Mouse (Mus musculus) erythroid progenitor cell, adult 5-6 weeks (primary cell): ENCODE measurements around the gene Slc29a1. TPM values are rescaled to one million over a fixed set of nuclear protein-coding genes. Genes with fewer than 3 reads are reported as not detected.
"Not testable (repeated sequence)": the region's sequence is repeated elsewhere in the genome, so short reads cannot be mapped to it uniquely, and the experiment has no call there.

Experiments
- ATAC-seq: replicated peaks from 2 replicates; pipeline ENCODE4 v1.8.0; 2016; ENCODE audit warnings: moderate number of reproducible peaks, mild to moderate bottlenecking, moderate TSS enrichment, inconsistent platforms; ENCODE audit not compliant: poor library complexity, low FRiP score, severe bottlenecking
- total RNA-seq, 2 experiments: library from RNA; stranded (forward) in 1 of 2; stranded (reverse) in 1 of 2; fragments of 150-400 nt in 1 of 2; fragments of 186-747, 209-891 nt in 1 of 2; gene quantifications; 2 replicates each; pipeline versions ENCODE4 v1.2.3 to v1.2.4; 2015 to 2017; ENCODE audit warnings: low replicate concordance in 2 of 2

Gene Slc29a1
- total RNA-seq (2015; ENCODE audit: low replicate concordance) (101 and 133 TPM in 2 replicates), total RNA-seq (2017; ENCODE audit: low replicate concordance) (108 and 151 TPM in 2 replicates)

DNA sequence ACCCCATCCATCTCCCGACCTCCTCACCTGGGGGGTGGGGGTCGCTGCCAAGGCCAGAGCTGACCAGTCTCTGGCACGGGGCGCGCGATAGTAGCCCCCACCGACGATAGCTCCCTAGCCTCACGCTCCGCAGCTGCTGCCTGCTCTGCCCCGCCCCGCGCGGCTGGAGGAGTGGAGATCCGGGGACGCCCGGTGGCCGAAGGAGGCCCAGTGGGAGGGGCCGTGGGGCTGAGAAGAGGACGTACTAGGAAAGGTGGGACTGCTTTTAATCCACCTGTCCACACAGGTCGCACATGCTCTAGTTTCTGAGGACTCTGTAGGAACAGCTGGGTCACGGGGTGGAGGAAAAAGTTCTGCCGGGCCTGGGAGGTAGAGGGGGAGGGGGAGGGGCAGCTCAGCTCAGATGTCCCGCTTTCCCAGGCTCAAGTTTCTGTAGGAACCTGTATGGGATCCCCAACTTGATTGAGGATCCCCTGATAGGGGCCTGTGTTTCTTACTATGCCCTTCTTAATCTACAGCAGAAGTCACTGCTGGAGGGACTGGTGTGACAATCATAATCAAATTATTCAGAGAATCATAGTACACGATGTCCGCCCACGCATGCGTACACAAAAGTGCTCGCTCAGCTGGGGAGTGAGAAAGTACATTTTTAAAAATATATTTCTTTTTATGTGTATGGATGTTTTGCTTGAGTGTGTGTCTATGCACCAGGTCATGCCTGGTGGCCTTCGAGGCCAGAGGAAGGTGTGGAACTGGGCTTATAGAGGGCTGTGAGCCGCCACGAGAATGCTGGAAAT lies at the start of gene Slc29a1:
TSS of gene Slc29a1 (minus strand) at position 161 of the 797 bp plus-strand sequence.
- no peak for ATAC-seq

GRCm38 (mm10) chr17:45644185-45644584 lies 44.8 kb upstream of the Slc29a1 start:
- ATAC-seq: no peak

DNA sequence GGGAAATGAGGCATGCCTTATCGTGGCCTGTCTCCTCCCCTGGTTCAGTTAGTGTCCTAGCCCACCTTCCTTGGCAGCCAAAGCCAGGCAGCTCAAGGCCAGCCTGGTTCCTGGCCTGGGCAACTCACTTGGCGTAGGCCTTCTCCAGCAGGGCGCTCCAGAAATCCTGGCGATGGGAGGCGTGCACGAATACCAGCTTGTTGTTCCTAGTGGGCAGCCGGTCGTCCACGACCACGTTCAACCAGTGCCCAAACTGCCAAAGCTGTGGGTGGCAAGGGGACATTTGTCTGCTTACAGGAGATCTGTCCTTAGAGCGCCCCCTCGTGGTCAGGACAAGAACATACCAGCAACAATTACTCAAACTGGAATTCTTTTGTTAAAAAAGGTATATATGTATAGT lies 43.3 kb upstream of the Slc29a1 start:
- 0 out of 2 replicates have a peak, but pooled peaks have one; percentile 19 for ATAC-seq

DNA sequence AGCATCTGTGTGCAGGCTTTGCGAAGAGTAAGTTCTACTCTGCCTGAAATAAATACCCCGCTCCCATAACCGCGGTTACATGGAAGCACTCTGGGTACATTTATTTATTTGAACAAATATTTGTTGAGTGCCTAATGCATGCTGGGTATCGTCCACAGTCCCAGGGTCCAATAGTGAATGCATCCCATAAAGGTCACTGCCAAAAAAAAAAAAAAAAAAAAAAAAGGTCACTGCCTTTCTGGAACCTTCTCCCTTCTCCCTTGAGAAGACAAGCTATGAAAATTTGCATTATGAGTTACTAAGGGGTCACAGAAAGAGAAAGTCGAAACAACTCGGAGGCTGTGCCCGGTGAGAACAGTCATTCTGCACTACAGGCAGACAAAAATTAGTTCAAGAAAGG lies 42.6 kb upstream of the Slc29a1 start:
- no peak for ATAC-seq

DNA sequence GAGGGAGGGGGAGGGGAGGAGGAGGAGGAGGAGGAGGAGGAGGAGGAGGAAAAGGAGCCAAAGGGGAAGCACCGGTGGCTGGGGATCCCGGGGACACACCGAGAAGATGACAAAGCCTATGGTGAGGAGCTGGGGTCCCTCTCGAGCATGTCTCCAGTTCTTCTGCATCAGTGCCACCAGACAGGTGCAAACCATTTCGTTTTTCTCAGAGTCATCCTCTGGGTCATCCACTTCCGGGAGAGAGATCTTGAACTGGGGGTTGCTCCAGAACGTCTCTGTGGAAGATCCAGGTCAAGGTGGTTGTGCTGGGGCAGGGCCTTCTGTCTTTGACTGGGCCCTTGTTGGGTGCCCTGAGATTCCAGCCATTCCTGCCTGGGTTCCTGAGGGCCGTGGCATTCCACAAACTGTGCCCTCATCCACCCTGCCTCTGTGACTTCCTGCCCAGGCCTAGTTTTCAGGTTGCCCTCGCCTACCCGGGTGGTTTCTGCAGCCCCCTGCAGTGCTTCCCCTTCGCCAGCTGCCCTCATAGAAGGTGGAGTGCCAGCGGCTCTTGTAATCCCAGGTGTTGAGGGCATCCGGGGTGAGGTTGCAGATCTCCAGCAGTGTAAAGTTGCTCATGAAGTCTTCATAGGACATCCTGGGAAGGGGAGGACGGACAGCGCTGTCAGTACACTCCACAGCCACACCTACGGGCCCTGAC lies 39.3 kb upstream of the Slc29a1 start:
- no peak for ATAC-seq

DNA sequence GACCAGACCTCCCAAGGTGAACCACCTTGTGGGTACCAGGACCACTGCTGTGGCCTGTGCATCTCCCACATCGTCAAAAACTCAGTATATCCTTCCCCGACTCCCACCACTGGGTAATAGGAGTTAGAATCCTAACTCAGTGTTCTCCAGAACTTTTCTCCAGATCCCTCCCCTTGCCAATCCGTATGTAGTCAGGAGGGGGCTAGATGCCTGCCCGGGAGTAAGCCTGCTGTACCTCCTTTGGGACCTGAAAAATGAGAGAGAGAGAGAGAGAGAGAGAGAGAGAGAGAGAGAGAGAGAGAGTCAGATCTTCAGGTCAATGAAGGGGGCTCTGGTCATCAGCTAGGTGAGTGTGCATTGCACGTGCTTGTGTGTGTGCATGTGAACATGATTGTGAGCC lies 34.6 kb upstream of the Slc29a1 start:
- no peak for ATAC-seq

- ATAC-seq: no peak
These were observed 32.5 kb upstream of the Slc29a1 start for GRCm38 (mm10) chr17:45631940-45632339.

- no peak for ATAC-seq
These were observed 31.6 kb upstream of the Slc29a1 start for GRCm38 (mm10) chr17:45630992-45631391.

DNA sequence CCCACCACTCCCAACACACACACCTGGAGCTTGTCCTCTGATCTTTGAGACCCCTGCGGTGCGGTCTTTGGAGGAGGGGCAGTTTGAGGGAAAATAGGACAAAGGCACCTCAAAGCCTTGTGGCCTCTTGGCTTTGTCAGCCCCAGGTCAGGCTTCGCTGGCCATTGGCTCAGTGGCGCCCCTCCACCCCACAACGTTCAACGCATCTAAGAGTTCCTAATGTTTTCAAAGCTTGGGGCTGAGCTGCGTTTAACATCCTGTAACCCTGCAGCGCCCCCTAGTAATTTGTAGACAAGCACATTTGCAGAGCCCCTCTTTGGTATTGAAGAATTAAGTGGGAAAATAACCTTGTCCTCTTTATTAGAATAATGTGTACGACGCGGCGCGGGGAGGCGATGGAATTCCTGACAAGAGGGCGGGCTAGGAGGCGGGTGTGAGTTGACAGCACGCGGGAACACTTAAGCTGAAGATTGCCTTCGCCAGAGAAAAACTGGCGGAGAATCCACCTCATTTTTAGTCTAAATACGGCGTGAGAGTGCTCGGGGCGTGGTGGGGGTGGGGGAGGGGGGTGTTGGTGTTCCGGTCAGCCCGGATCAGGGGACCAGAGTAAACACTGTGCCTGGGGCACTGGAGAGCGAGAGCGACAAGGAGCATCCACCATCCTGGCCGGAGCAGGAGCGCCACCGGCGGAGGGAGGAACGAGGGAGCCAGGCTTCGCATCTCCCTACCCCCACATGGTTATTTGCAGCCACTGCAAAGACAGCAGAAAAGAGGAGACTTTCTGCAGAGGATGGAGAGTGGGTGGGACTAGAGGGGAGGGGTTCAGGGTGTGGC lies 30.7 kb upstream of the Slc29a1 start:
- no peak for ATAC-seq

GRCm38 (mm10) chr17:45628885-45629855 lies 29.8 kb upstream of the Slc29a1 start:
- no peak for ATAC-seq

DNA sequence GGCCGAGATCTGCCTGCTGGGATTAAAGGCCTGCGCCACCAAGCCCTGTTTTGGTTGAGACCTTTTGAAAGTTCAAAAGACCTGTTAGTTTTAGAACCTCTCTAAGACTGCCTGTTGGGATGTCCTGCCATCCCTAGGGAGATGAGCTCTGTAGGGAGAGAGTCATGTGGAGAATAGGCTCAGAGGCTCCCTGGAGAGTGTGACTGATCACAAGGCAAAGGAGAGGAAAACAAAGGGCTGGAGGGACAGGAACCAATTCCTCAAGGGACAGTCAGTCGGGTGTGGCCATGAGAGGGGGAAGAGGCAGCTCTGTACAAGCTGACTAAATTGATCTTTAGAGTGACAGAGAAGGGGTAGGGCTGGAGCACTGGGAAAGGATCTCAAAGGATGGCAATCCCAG lies 28.8 kb upstream of the Slc29a1 start:
- no peak for ATAC-seq

DNA sequence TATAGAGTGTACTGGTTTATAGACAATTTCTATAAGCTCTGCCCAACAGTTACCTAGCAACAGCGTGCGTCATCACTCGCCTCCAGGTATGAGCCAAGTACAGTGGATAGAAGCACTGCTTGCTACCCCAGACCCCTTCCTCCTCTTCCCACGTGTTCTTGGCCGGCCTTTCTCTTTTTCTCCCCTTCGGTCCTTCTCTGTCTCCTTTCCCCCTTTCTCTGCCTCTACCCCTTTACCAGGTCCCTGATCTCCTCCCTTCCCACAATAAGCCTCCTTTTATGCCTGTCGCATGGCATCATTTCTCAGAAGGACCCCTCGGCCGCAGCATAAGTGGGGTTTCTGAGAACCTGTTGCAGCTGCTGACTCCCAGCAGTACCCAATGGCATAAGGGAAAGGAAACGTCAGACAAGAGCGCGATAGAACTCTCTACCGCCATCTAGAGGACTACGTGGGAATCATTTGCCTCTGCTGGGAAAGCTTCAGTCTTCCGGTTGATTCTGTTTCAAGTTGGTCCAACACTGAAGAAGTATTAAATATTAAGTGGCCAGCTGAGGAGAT lies 27.2 kb upstream of the Slc29a1 start:
- peak; percentile 76 for ATAC-seq

GRCm38 (mm10) chr17:45623425-45623824 lies 24.0 kb upstream of the Slc29a1 start:
- ATAC-seq: not testable (repeated sequence)

DNA sequence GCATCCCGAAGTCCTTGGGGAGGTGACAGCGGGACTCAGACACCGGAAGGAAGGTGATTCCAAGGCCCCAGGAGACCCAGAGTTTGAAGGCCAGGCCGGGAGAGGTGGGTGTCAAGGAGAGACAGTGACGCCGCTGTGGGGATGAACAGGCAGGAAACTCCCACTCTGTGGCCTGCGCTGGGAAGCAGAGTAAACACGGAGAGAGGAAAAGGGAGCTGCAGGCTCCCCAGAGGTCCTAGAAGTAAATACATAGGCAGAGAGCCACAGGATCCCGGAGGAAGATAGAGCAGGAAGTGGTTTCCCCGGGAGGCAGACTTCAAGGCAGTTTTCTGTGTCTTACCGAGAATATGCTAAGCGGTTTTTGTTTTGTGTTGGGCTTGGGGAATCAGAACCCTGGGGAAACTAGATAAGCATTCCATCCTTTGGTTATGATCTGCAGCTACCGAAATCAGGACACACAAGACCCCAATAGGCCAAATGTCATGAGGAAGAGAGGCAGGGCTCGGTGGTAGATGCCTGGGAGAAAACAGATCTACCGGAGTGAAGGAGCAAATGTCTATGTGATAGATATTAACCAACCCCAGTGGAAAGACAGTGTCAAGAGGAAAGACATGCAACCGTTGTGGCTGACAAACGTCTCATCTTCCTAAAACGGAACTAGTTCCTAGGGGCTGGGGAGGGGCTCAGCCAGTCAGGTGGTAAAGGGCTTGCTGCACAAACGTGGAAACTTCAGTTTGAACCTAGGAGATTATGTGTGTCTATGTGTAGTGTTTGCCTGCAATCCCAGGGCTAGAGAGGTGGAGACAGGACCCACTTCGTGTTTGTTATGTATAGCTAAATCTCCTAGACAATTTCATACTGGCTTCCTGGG lies 20.2 kb upstream of the Slc29a1 start:
- ATAC-seq: no peak

DNA sequence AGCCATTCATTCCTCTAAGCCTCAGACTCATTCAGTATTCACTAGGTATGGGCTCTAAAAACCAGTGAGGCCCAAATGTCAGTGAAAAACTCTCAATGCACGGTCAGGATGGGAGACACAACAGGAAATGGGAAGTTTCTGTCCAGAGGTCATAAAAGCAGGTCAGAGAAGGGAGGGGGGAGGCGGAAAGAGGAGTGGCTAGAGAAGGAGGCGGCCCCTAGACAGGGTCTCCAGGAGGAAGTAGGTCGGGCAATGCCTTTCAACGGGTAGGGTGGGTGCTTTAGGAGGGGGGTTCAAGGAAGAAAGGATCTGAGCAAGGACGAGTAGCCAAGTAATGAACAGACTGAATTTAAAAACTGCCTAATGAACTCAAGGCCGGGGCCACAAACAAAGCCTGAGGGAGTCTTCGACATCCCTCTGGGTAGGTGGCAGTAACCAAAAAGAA lies 19.6 kb upstream of the Slc29a1 start:
- ATAC-seq: no peak

GRCm38 (mm10) chr17:45617655-45618054 lies 18.2 kb upstream of the Slc29a1 start:
- no peak for ATAC-seq

DNA sequence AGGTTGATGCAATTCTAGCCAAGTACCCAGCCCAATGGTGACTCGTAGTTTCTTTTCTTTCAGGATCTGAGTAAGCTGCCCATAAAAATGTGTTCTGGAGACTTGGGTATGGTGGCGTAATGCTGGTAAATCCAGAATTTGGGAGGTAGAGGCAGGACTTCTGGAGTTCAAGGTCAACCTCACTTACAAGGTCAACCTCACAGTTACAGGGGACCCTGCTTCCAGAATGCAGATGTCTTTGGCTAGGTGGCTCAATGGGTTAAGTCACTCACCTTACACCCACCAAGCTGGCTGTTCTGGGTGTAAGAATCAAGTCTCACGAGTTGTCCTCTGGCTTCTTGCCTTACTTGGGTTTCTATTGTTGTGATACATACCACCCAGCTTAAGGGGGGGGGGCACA lies 17.3 kb upstream of the Slc29a1 start:
- no peak for ATAC-seq
